Mouse (Mus musculus) cortical plate, adult 2 months (tissue): ENCODE measurements around the gene Psmc4.

Experiments
- CTCF ChIP-seq: fragments of 200-500 bp; IDR thresholded peaks from 2 replicates; pipeline ENCODE4 v1.5.1; 2011; ENCODE audit warnings: mild to moderate bottlenecking, control low read depth, low read length; ENCODE audit not compliant: insufficient read depth; ENCODE audit errors: extremely low read depth
- POLR2A ChIP-seq: fragments of 200-500 bp; IDR thresholded peaks from 2 replicates; pipeline ENCODE4 v1.6.1; 2011; ENCODE audit warnings: mild to moderate bottlenecking, low read length, control low read depth; ENCODE audit not compliant: insufficient read depth; ENCODE audit errors: extremely low read depth

DNA sequence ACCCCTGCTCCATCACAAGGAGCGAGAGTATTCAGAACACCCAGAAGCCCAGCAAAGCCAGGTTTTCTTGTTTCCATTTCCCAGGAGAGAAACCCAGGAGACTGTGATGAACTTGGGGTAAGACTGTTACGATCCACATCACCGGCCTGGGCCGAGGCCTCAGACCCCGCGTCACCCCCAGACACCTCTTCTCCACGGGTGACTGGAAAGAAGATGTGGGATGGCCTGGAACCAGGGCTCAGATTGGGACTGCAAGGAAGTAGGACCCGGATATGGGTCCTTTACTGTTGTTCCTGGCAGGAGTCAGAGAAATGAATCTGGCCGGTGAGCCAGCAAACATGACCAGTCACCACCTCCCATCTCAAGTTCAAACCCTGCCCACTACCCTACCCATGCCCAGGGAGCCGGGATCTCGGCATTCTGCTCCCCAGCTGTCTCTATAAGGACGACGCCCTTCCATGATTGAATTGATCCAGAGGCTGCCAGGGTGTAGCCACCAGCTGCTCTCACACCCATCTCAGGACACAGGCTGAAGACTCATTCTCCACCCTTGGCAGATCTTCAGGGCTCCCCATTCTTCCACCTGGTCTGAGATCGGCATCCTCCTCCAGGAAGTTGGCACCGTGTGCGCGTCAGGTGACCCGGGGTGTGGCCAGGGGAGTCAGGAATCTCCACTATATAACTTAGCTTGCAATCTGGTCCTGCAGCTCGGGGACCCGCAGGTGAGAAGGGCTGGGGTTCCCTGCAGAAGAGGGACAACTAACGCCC is 20.8 kb upstream of the Psmc4 start, which contains the start of gene Fcgbp:
- TF ChIP-seq CTCF, result no peak
- TF ChIP-seq POLR2A, result no peak
